Mouse (Mus musculus): ENCODE measurements around the gene Ubap1. TPM values are rescaled to one million over a fixed set of nuclear protein-coding genes. Genes with fewer than 3 reads are reported as not detected.
A peak's percentile ranks its signal among the peaks of the same experiment; 100 is the strongest.

Gene Ubap1
- polyA plus RNA-seq, 1 experiment from 2014 or later, result 71.4 TPM

- Histone ChIP-seq H3K9me3 (ENCODE audit: control insufficient read depth, low read length) (no peaks in the 10 kb centered on the region), H3K9ac (ENCODE audit: low read length) (no peak overlapping the region), H3K27ac (ENCODE audit: low read depth, low read length) (no peak overlapping the region), H3K4me3 (ENCODE audit: low read depth, low read length) (no peak overlapping the region), H3K4me1 (replicated peaks; ENCODE audit: control insufficient read depth, insufficient read depth, low read length) (no peaks in the 10 kb centered on the region), H3K27me3 (ENCODE audit: control insufficient read depth, insufficient read depth, low read length) (no peaks in the 10 kb centered on the region), H3K36me3 (ENCODE audit: control insufficient read depth, insufficient read depth, low read length) (no peaks in the 10 kb centered on the region; the same call in 1 of the 2 replicates), H3K4me2 (ENCODE audit: low read depth, low read length, severe bottlenecking) (no peak overlapping the region)
- ATAC-seq (replicated peaks; ENCODE audit: low FRiP score), result no peak; the same call in 1 of the 2 replicates
- peak; percentile 84 for DNase-seq (ENCODE audit: low spot score)
- whole genome bisulfite sequencing, result 36% methylated on average over 3 of the region's 3 CpGs
Measured at GRCm38 (mm10) chr4:41390122-41390521, 41.3 kb downstream of the Ubap1 start.

GRCm38 (mm10) chr4:41391015-41391414 is 42.2 kb downstream of the Ubap1 start:
- no peak overlapping the region for H3K27ac ChIP-seq (ENCODE audit: low read depth, low read length)
- H3K9me3 ChIP-seq (ENCODE audit: control insufficient read depth, low read length), result no peaks in the 10 kb centered on the region
- H3K9ac ChIP-seq (ENCODE audit: low read length), result no peak overlapping the region
- no peaks in the 10 kb centered on the region for H3K4me1 ChIP-seq (replicated peaks; ENCODE audit: control insufficient read depth, insufficient read depth, low read length)
- H3K4me3 ChIP-seq (ENCODE audit: low read depth, low read length), result no peak overlapping the region
- H3K27me3 ChIP-seq (ENCODE audit: control insufficient read depth, insufficient read depth, low read length), result no peaks in the 10 kb centered on the region
- DNase-seq (ENCODE audit: low spot score) (no peak), ATAC-seq (replicated peaks; ENCODE audit: low FRiP score) (no peak)
- no peaks in the 10 kb centered on the region; the same call in 1 of the 2 replicates for H3K36me3 ChIP-seq (ENCODE audit: control insufficient read depth, insufficient read depth, low read length)
- H3K4me2 ChIP-seq (ENCODE audit: low read depth, low read length, severe bottlenecking), result no peak overlapping the region
- 91% methylated on average over 2 of the region's 2 CpGs for WGBS

GRCm38 (mm10) chr4:41394651-41395050 is 45.9 kb downstream of the Ubap1 start:
- Histone ChIP-seq H3K9me3 (ENCODE audit: control insufficient read depth, low read length) (no peaks in the 10 kb centered on the region), H3K4me2 (ENCODE audit: low read depth, low read length, severe bottlenecking) (no peak overlapping the region), H3K4me3 (ENCODE audit: low read depth, low read length) (no peak overlapping the region), H3K4me1 (replicated peaks; ENCODE audit: control insufficient read depth, insufficient read depth, low read length) (no peaks in the 10 kb centered on the region), H3K27ac (ENCODE audit: low read depth, low read length) (no peak overlapping the region), H3K36me3 (ENCODE audit: control insufficient read depth, insufficient read depth, low read length) (peaks cover 2% of the 10 kb centered on the region), H3K9ac (ENCODE audit: low read length) (no peak overlapping the region), H3K27me3 (ENCODE audit: control insufficient read depth, insufficient read depth, low read length) (no peaks in the 10 kb centered on the region)
- DNase-seq (ENCODE audit: low spot score) (no peak), ATAC-seq (replicated peaks; ENCODE audit: low FRiP score) (no peak)
- 87% methylated on average over 9 of the region's 9 CpGs for WGBS

DNA sequence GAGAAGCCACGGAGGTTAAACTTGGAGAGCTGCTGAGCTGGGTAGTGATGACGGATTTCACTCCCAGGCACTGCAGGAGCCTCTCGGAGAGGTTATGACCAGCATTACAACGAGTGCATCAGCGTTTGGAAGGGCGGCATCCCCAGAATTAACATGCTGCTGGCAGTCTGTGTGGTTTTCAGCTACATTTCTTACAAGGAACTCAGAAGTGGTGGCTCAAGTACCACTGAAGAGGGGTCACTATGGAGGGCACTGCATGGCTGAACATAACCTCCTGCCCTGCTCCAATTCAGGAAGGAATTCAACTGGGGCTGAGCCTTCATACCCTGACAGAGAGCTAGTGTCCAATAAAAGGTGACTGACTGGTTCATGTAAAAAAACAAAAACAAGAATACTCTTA is 49.6 kb downstream of the Ubap1 start:
- Histone ChIP-seq H3K36me3 (ENCODE audit: control insufficient read depth, insufficient read depth, low read length) (peaks cover 2% of the 10 kb centered on the region), H3K9me3 (ENCODE audit: control insufficient read depth, low read length) (no peaks in the 10 kb centered on the region), H3K4me2 (ENCODE audit: low read depth, low read length, severe bottlenecking) (no peak overlapping the region), H3K9ac (ENCODE audit: low read length) (no peak overlapping the region), H3K4me1 (replicated peaks; ENCODE audit: control insufficient read depth, insufficient read depth, low read length) (no peaks in the 10 kb centered on the region), H3K27ac (ENCODE audit: low read depth, low read length) (no peak overlapping the region), H3K4me3 (ENCODE audit: low read depth, low read length) (no peak overlapping the region), H3K27me3 (ENCODE audit: control insufficient read depth, insufficient read depth, low read length) (no peaks in the 10 kb centered on the region)
- no peak for DNase-seq (ENCODE audit: low spot score)
- no peak for ATAC-seq (replicated peaks; ENCODE audit: low FRiP score)
- 86% methylated on average over 6 of the region's 6 CpGs for WGBS

DNA sequence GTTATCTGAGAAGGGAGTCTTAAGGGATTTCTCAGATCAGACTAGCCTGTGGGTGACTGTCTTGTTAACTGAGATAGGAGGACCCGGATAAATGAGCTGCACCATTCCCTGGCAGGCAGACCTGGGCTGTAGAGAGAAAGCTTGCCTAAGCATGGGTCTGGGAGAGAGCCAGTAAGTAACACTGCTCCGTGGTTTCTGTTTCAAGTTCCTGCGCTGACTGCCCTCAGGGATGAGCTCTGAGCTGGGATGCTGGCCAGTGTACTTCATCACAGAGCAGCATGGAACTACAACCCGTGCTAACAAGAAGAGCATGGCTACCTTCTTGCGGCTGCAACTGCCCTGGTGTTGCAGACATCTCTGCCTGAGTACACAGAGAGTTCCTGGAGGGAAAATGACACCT is 51.1 kb downstream of the Ubap1 start:
- 91% methylated on average over 5 of the region's 5 CpGs for WGBS
- peaks cover 2% of the 10 kb centered on the region; the same call in 1 of the 2 replicates for H3K36me3 ChIP-seq (ENCODE audit: control insufficient read depth, insufficient read depth, low read length)

GRCm38 (mm10) chr4:41401167-41401566 is 52.4 kb downstream of the Ubap1 start:
- DNase-seq (ENCODE audit: low spot score), result no peak
- Histone ChIP-seq H3K27ac (ENCODE audit: low read depth, low read length) (no peak overlapping the region), H3K36me3 (ENCODE audit: control insufficient read depth, insufficient read depth, low read length) (peaks cover 2% of the 10 kb centered on the region; the same call in 1 of the 2 replicates), H3K27me3 (ENCODE audit: control insufficient read depth, insufficient read depth, low read length) (no peaks in the 10 kb centered on the region), H3K9ac (ENCODE audit: low read length) (no peak overlapping the region), H3K4me2 (ENCODE audit: low read depth, low read length, severe bottlenecking) (no peak overlapping the region), H3K9me3 (ENCODE audit: control insufficient read depth, low read length) (no peaks in the 10 kb centered on the region), H3K4me1 (replicated peaks; ENCODE audit: control insufficient read depth, insufficient read depth, low read length) (no peaks in the 10 kb centered on the region), H3K4me3 (ENCODE audit: low read depth, low read length) (no peak overlapping the region)
- ATAC-seq (replicated peaks; ENCODE audit: low FRiP score), result no peak

More for the DNA sequence above, 51.1 kb downstream of the Ubap1 start:
- no peaks in the 10 kb centered on the region for H3K27me3 ChIP-seq (ENCODE audit: control insufficient read depth, insufficient read depth, low read length)
- H3K4me2 ChIP-seq (ENCODE audit: low read depth, low read length, severe bottlenecking), result no peak overlapping the region
- no peak for DNase-seq (ENCODE audit: low spot score)
- H3K27ac ChIP-seq (ENCODE audit: low read depth, low read length), result no peak overlapping the region
- H3K9ac ChIP-seq (ENCODE audit: low read length), result no peak overlapping the region
- no peak overlapping the region for H3K4me3 ChIP-seq (ENCODE audit: low read depth, low read length)
- no peaks in the 10 kb centered on the region for H3K4me1 ChIP-seq (replicated peaks; ENCODE audit: control insufficient read depth, insufficient read depth, low read length)
- no peak for ATAC-seq (replicated peaks; ENCODE audit: low FRiP score)
- H3K9me3 ChIP-seq (ENCODE audit: control insufficient read depth, low read length), result no peaks in the 10 kb centered on the region

DNA sequence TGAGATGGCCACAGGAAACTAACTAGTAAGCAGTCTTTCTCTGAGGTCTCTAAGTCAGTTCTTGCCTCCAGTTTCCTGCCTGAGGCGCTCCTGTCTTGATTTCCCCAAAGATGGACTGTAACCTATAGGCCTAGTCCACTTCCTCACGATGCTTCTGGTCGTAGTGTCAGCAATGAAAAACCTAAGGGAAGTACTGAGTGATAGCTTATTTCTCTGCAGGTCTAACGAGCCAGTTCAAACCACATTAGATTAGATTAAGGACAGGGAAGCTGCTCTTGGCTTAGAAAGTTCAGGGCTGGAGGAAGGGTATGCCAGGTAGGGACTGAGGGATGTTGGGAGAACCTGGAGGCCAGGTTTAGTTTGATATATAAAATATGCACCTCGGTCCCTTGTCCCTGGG is 52.8 kb downstream of the Ubap1 start:
- no peak overlapping the region for H3K9ac ChIP-seq (ENCODE audit: low read length)
- WGBS, result 94% methylated on average over 5 of the region's 5 CpGs
- no peaks in the 10 kb centered on the region for H3K4me1 ChIP-seq (replicated peaks; ENCODE audit: control insufficient read depth, insufficient read depth, low read length)
- H3K27ac ChIP-seq (ENCODE audit: low read depth, low read length), result no peak overlapping the region
- H3K4me3 ChIP-seq (ENCODE audit: low read depth, low read length), result no peak overlapping the region
- no peak overlapping the region for H3K4me2 ChIP-seq (ENCODE audit: low read depth, low read length, severe bottlenecking)
- H3K36me3 ChIP-seq (ENCODE audit: control insufficient read depth, insufficient read depth, low read length), result peaks cover 2% of the 10 kb centered on the region; the same call in 1 of the 2 replicates
- no peaks in the 10 kb centered on the region for H3K27me3 ChIP-seq (ENCODE audit: control insufficient read depth, insufficient read depth, low read length)
- H3K9me3 ChIP-seq (ENCODE audit: control insufficient read depth, low read length), result no peaks in the 10 kb centered on the region
- DNase-seq (ENCODE audit: low spot score) (no peak), ATAC-seq (replicated peaks; ENCODE audit: low FRiP score) (no peak)

- H3K4me2 ChIP-seq (ENCODE audit: low read depth, low read length, severe bottlenecking), result no peak overlapping the region
- no peak overlapping the region for H3K9ac ChIP-seq (ENCODE audit: low read length)
- no peak overlapping the region for H3K27ac ChIP-seq (ENCODE audit: low read depth, low read length)
- ATAC-seq (replicated peaks; ENCODE audit: low FRiP score) (no peak), DNase-seq (ENCODE audit: low spot score) (no peak)
- H3K36me3 ChIP-seq (ENCODE audit: control insufficient read depth, insufficient read depth, low read length), result no peaks in the 10 kb centered on the region
- H3K4me3 ChIP-seq (ENCODE audit: low read depth, low read length), result no peak overlapping the region
- H3K9me3 ChIP-seq (ENCODE audit: control insufficient read depth, low read length), result no peaks in the 10 kb centered on the region
- H3K27me3 ChIP-seq (ENCODE audit: control insufficient read depth, insufficient read depth, low read length), result no peaks in the 10 kb centered on the region
- H3K4me1 ChIP-seq (replicated peaks; ENCODE audit: control insufficient read depth, insufficient read depth, low read length), result no peaks in the 10 kb centered on the region
- 84% methylated on average over 9 of the region's 9 CpGs for WGBS
Measured at GRCm38 (mm10) chr4:41406597-41406996, 57.8 kb downstream of the Ubap1 start.

DNA sequence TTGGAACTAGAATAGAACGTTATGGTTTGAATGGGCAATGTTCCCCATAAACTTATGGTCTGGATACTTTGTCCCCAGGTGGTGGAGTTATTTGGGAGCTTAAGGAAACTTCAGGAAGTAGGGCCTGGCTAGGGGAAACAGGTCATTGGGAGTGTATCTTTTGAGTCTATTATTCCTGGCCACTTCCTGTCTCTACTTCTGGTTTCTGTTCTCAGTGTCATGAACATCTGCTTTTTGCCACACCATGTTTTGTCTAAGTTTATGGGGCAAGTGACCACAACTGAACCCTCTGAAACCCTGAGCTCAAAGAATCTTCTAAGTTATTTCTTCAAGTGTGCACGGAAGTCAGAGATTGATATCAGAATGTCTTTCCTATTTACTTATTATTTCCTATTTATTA is 58.6 kb downstream of the Ubap1 start:
- H3K4me1 ChIP-seq (replicated peaks; ENCODE audit: control insufficient read depth, insufficient read depth, low read length), result no peaks in the 10 kb centered on the region
- 93% methylated on average over 2 of the region's 2 CpGs for WGBS
- no peak overlapping the region for H3K4me2 ChIP-seq (ENCODE audit: low read depth, low read length, severe bottlenecking)
- no peak for DNase-seq (ENCODE audit: low spot score)
- H3K36me3 ChIP-seq (ENCODE audit: control insufficient read depth, insufficient read depth, low read length), result no peaks in the 10 kb centered on the region
- H3K9ac ChIP-seq (ENCODE audit: low read length), result no peak overlapping the region
- H3K4me3 ChIP-seq (ENCODE audit: low read depth, low read length), result no peak overlapping the region
- H3K9me3 ChIP-seq (ENCODE audit: control insufficient read depth, low read length), result no peaks in the 10 kb centered on the region
- no peak for ATAC-seq (replicated peaks; ENCODE audit: low FRiP score)
- no peaks in the 10 kb centered on the region for H3K27me3 ChIP-seq (ENCODE audit: control insufficient read depth, insufficient read depth, low read length)
- no peak overlapping the region for H3K27ac ChIP-seq (ENCODE audit: low read depth, low read length)

All from forebrain, embryonic 11.5 days (tissue).